Mouse (Mus musculus) ES-E14 (cell line): ENCODE results near the gene Got1. TPM values are rescaled to one million over a fixed set of nuclear protein-coding genes. Genes with fewer than 3 reads are reported as not detected.

ENCODE experiments used
- DNase-seq: peaks from one replicate; pipeline ENCODE4 v3.0.0-alpha.2; 2013; ENCODE audit warnings: low read depth, low spot score
- H3K27ac ChIP-seq: 2 replicates; pipeline ENCODE4 v1.5.1; 2012; ENCODE audit warnings: low read depth, mild to moderate bottlenecking, low read length, moderate library complexity, mixed read lengths; ENCODE audit not compliant: poor library complexity, insufficient read depth, severe bottlenecking
- H3K36me3 ChIP-seq: 2 replicates; pipeline ENCODE4 v1.6.1; 2012; ENCODE audit warnings: mild to moderate bottlenecking, low read length, moderate library complexity, mixed read lengths; ENCODE audit not compliant: control insufficient read depth, poor library complexity, insufficient read depth, severe bottlenecking
- H3K4me1 ChIP-seq, 2 experiments: fragments of 150-350 bp in 1 of 2; sonication (generic) in 1 of 2; 2 replicates each; pipeline ENCODE4 v1.6.1; 2012; ENCODE audit warnings: low read length in 2 of 2, mild to moderate bottlenecking in 1 of 2, mixed read lengths in 1 of 2; ENCODE audit not compliant: control insufficient read depth in 2 of 2, insufficient read depth in 2 of 2, poor library complexity in 1 of 2
- H3K4me3 ChIP-seq, 2 experiments: fragments of 150-350 bp in 1 of 2; sonication (generic) in 1 of 2; 2 replicates each; pipeline ENCODE4 v1.5.1; 2012; ENCODE audit warnings: low read length in 2 of 2, low read depth in 1 of 2, mild to moderate bottlenecking in 1 of 2, mixed read lengths in 1 of 2; ENCODE audit not compliant: insufficient read depth in 1 of 2, poor library complexity in 1 of 2, severe bottlenecking in 1 of 2
- H3K9ac ChIP-seq: 2 replicates; pipeline ENCODE4 v1.6.1; 2012; ENCODE audit warnings: low read depth, mild to moderate bottlenecking, low read length, mixed read lengths; ENCODE audit not compliant: poor library complexity, insufficient read depth, severe bottlenecking
- H3K9me3 ChIP-seq: fragments of 150-350 bp; sonication (generic); 2 replicates; pipeline ENCODE4 v1.6.1; 2012; ENCODE audit warnings: low read depth, mild to moderate bottlenecking, low read length; ENCODE audit not compliant: control insufficient read depth, insufficient read depth
- CHD2 ChIP-seq: IDR thresholded peaks from 2 replicates; pipeline ENCODE4 v1.6.1; 2014; ENCODE audit warnings: mild to moderate bottlenecking, low read depth, low read length, inconsistent platforms
- HCFC1 ChIP-seq: IDR thresholded peaks from 2 replicates; pipeline ENCODE4 v1.6.1; 2012; ENCODE audit warnings: low read length, inconsistent platforms, borderline replicate concordance; ENCODE audit not compliant: insufficient read depth
- MAFK ChIP-seq: IDR thresholded peaks from 2 replicates; pipeline ENCODE4 v1.6.1; 2014; ENCODE audit warnings: mild to moderate bottlenecking, low read depth, low read length, inconsistent platforms; ENCODE audit not compliant: insufficient read depth
- ZC3H11A ChIP-seq: IDR thresholded peaks from 2 replicates; pipeline ENCODE4 v1.6.1; 2012; ENCODE audit warnings: low read depth, mild to moderate bottlenecking, inconsistent platforms, low read length, borderline replicate concordance
- ZNF384 ChIP-seq: IDR thresholded peaks from 2 replicates; pipeline ENCODE4 v1.6.1; 2012; ENCODE audit warnings: low read depth, low read length, inconsistent platforms
- in situ Hi-C, 2 experiments: fragments of 600-800 bp; cut with MboI; formaldehyde crosslinking; loops; one replicate each; pipeline ENCODE4 v1.15.1; 2025; ENCODE audit warnings: low sequenced_read_pairs in 2 of 2, inconsistent platforms in 1 of 2; ENCODE audit not compliant: unreplicated experiment in 2 of 2
- total RNA-seq: library from RNA; depleted of rRNA; stranded (reverse); fragments of 300-350 nt; gene quantifications from 2 replicates; pipeline ENCODE4 v1.2.3, GENCODE M21; 2012

Got1 gene
- total RNA-seq, 1 experiment, result 81.8 TPM

GRCm38 (mm10) chr19:43530197-43530770 is 5.9 kb upstream of the Got1 start:
- Histone ChIP-seq H3K36me3 (no peaks in the 10 kb centered on the region), H3K9ac (no peak overlapping the region), H3K27ac (no peak overlapping the region), H3K9me3 (no peaks in the 10 kb centered on the region), H3K4me1 (peaks cover 2 to 4% of the 10 kb centered on the region in 2 experiments; a peak in 2 of 4 replicates), H3K4me3 (peak overlapping the region in 1 of 2 experiments; percentile 37; a peak in 1 of 4 replicates)
- 0 out of 2 replicates have a peak, but pooled peaks have one; percentile 55 for TF ChIP-seq ZNF384
- TF ChIP-seq MAFK, result no peak
- peak; percentile 29; the same call in 1 of the 2 replicates for TF ChIP-seq ZC3H11A
- peak; percentile 91 for DNase-seq
- in situ Hi-C loops, result no loop called here

- in situ Hi-C loops, result no loop called here
- H3K27ac ChIP-seq, result no peak overlapping the region
- no peak overlapping the region for H3K4me3 ChIP-seq
- DNase-seq, result no peak
- no peaks in the 10 kb centered on the region for H3K9me3 ChIP-seq
- H3K9ac ChIP-seq, result no peak overlapping the region
- peaks cover 2 to 7% of the 10 kb centered on the region in 2 experiments; a peak in 3 of 4 replicates for H3K4me1 ChIP-seq
- no peaks in the 10 kb centered on the region for H3K36me3 ChIP-seq
- TF ChIP-seq MAFK (no peak), CHD2 (no peak), ZC3H11A (no peak), HCFC1 (no peak), ZNF384 (no peak)
Measured at GRCm38 (mm10) chr19:43528056-43528587, 3.7 kb upstream of the Got1 start.

- DNase-seq, result no peak
- peaks cover 2 to 9% of the 10 kb centered on the region in 2 experiments; a peak in 3 of 4 replicates for H3K4me1 ChIP-seq
- no peaks in the 10 kb centered on the region for H3K9me3 ChIP-seq
- in situ Hi-C loops, result no loop called here
- no peaks in the 10 kb centered on the region for H3K36me3 ChIP-seq
- H3K27ac ChIP-seq, result no peak overlapping the region
- TF ChIP-seq ZC3H11A (no peak; the same call in 1 of the 2 replicates), ZNF384 (no peak), MAFK (no peak), HCFC1 (no peak), CHD2 (no peak)
- 0 out of 4 replicates have a peak overlapping the region, but pooled peaks of 1 of the 2 experiments have one; percentile 2 for H3K4me3 ChIP-seq
- no peak overlapping the region; the same call in 1 of the 2 replicates for H3K9ac ChIP-seq
Measured at GRCm38 (mm10) chr19:43527131-43527530, 2.7 kb upstream of the Got1 start.

- Histone ChIP-seq H3K27ac (no peak overlapping the region), H3K9me3 (no peaks in the 10 kb centered on the region), H3K4me3 (no peak overlapping the region), H3K4me1 (peaks cover 4 to 16% of the 10 kb centered on the region in 2 experiments), H3K9ac (no peak overlapping the region), H3K36me3 (peaks cover 4% of the 10 kb centered on the region; the same call in 1 of the 2 replicates)
- no peak for TF ChIP-seq HCFC1
- no peak for TF ChIP-seq MAFK
- TF ChIP-seq ZNF384, result no peak
- DNase-seq, result no peak
- in situ Hi-C loops, result no loop called here
Measured at GRCm38 (mm10) chr19:43526025-43526424, 1.6 kb upstream of the Got1 start.
